ENCODE assay signal across 23 mouse cellular contexts in the genomic region with DNA sequence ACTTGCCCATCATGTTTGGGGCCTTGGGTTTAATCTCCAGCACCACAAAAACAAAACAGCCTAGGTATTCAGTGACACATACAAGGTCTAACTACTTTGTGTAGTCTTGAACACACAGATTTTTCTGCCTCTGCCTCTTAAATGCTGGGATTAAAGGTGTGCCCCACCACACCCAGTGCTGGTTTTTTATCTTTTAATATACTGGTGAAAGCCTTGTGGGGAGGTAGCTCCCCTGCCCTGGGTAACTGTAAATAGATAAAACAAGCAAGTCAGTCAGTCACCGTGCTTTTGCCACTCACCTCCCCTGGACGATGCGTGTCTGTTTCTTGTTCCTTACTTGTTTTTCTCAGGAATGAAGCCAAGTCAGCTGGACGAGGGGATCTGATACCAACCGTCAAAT. TPM values are rescaled to one million over a fixed set of nuclear protein-coding genes. Genes with fewer than 3 reads are reported as not detected.
DNase-seq lines count a peak whose midpoint lies in the region; ATAC-seq and TF ChIP-seq lines count a peak whose summit lies in the region.
"Had no signal": no experiment of that assay in that cellular context is flagged by ENCODE, and none has a peak within 500 bp of the region (broad histone marks: within the 10 kb centered on the region; RNA-seq: fewer than 3 reads in every experiment).

No protein-coding gene starts in this region.

- dilution Hi-C loops in CH12.LX (cut with MboI; ENCODE audit: extremely low pct_ligation_motif_present, extremely low pct_unique_long_range_greater_than_20kb, low sequenced_read_pairs) = no loop called here

- H3K4me3 ChIP-seq in heart, embryonic 10.5 days = no peak overlapping the region
- H3K4me3 ChIP-seq in CH12.LX (replicated peaks in 1 of 3; ENCODE audit: low read depth in 2 of 3, low read length in 2 of 3, poor library complexity in 1 of 3) = no peak overlapping the region
- H3K4me3 ChIP-seq in MEL (ENCODE audit: control insufficient read depth in 1 of 2, insufficient read depth in 1 of 2, low read depth in 2 of 2, low read length in 2 of 2) = no peak overlapping the region
- H3K4me3 ChIP-seq: embryonic facial prominence, embryonic 13.5 days; embryonic facial prominence, embryonic 15.5 days had no signal

- TF ChIP-seq POLR2A in CH12.LX (IDR thresholded peaks at IDR 0.05; ENCODE audit: low read depth, low read length) (no peak), MEL (IDR thresholded peaks at IDR 0.05; ENCODE audit: control insufficient read depth in 1 of 2, insufficient read depth in 1 of 2, low read depth in 1 of 2, low read length in 2 of 2, poor library complexity in 1 of 2) (no peak)

- H3K9ac ChIP-seq in CH12.LX (ENCODE audit: insufficient read depth, low read depth) (peak overlapping the region; percentile 47; the same call in 1 of the 2 replicates), MEL (ENCODE audit: control insufficient read depth, low read depth, low read length, poor library complexity, severe bottlenecking) (no peak overlapping the region)
- H3K9ac ChIP-seq: embryonic facial prominence, embryonic 13.5 days; embryonic facial prominence, embryonic 15.5 days had no signal

- TF ChIP-seq RAD21 in CH12.LX (IDR thresholded peaks at IDR 0.05; ENCODE audit: low read depth, low read length) (no peak), MEL (IDR thresholded peaks at IDR 0.05; ENCODE audit: low read depth, low read length) (no peak)

- peak; percentile 18; the same call in 1 of the 2 replicates for ATAC-seq in megakaryocyte progenitor cell, adult 5-6 weeks (replicated peaks; ENCODE audit: poor library complexity)
- no peak for ATAC-seq in erythroblast, adult 5-6 weeks (replicated peaks; ENCODE audit: low FRiP score, poor library complexity, severe bottlenecking)
- ATAC-seq: forebrain, embryonic 14.5 days; forebrain, embryonic 16.5 days had no signal

- TF ChIP-seq EP300 in CH12.LX (IDR thresholded peaks at IDR 0.05; ENCODE audit: low read length) = no peak
- peak in 1 of 2 experiments; percentile 20; a peak in 1 of 4 replicates for TF ChIP-seq EP300 in MEL (IDR thresholded peaks at IDR 0.05; ENCODE audit: low read depth in 1 of 2, low read length in 2 of 2)

- in situ Hi-C loops in CH12.LX (cut with MboI; ENCODE audit: low pct_ligation_motif_present, low pct_unique_long_range_greater_than_20kb, low sequenced_read_pairs) = no loop called here

- WGBS in heart, embryonic 10.5 days = 78% methylated on average over 5 of the region's 5 CpGs

- peak; percentile 42 for DNase-seq in heart, embryonic 10.5 days (ENCODE audit: low spot score)
- DNase-seq in heart, adult 9 months (ENCODE audit: low spot score in 2 of 2) = no peak
- DNase-seq in CH12.LX (ENCODE audit: extremely low read depth) (no peak), MEL (ENCODE audit: low read depth, low spot score) (no peak)
- DNase-seq in retina, embryonic 14.5 days (ENCODE audit: low spot score) = no peak
- DNase-seq in urinary bladder, postnatal 10 days (ENCODE audit: low spot score) = no peak
- DNase-seq: adrenal gland, adult 2 months; adrenal gland, postnatal 10 days; adrenal gland, postnatal 25 days; cerebellum, adult 11 months; cerebellum, adult 18-20 months; cerebellum, adult 8-10 months; cerebellum, adult 9-11 months; cerebellum, postnatal 14 days; cerebellum, postnatal 36 days; embryo, embryonic 11 days had no signal

- H3K4me2 ChIP-seq in CH12.LX (ENCODE audit: insufficient read depth, low read depth, poor library complexity, severe bottlenecking) = peak overlapping the region; percentile 81
- H3K4me2 ChIP-seq: embryonic facial prominence, embryonic 13.5 days; embryonic facial prominence, embryonic 15.5 days had no signal

- no peaks in the 10 kb centered on the region for H3K4me1 ChIP-seq in heart, embryonic 10.5 days
- peaks cover 11 to 61% of the 10 kb centered on the region in 2 experiments for H3K4me1 ChIP-seq in CH12.LX (ENCODE audit: control insufficient read depth in 1 of 2, insufficient read depth in 2 of 2)
- H3K4me1 ChIP-seq in MEL (ENCODE audit: control insufficient read depth in 1 of 2, insufficient read depth in 2 of 2, low read length in 2 of 2) = peaks cover 0 to 4% of the 10 kb centered on the region in 2 experiments; a peak in 3 of 4 replicates
- H3K4me1 ChIP-seq: embryonic facial prominence, embryonic 13.5 days; embryonic facial prominence, embryonic 15.5 days had no signal

- no peaks in the 10 kb centered on the region for H3K9me3 ChIP-seq in heart, embryonic 10.5 days
- no peaks in the 10 kb centered on the region for H3K9me3 ChIP-seq in CH12.LX (replicated peaks; ENCODE audit: low read length)
- H3K9me3 ChIP-seq in MEL (replicated peaks; ENCODE audit: insufficient read depth, low read length) = no peaks in the 10 kb centered on the region
- H3K9me3 ChIP-seq: embryonic facial prominence, embryonic 13.5 days; embryonic facial prominence, embryonic 15.5 days; G1E had no signal

- H3K79me2 ChIP-seq in CH12.LX (replicated peaks; ENCODE audit: control insufficient read depth, extremely low read depth, insufficient read depth, poor library complexity, severe bottlenecking) (peaks cover 20% of the 10 kb centered on the region), MEL (ENCODE audit: control insufficient read depth, insufficient read depth, low read length, poor library complexity) (peaks cover 5% of the 10 kb centered on the region)

- peaks cover 33% of the 10 kb centered on the region for H3K36me3 ChIP-seq in heart, embryonic 10.5 days
- H3K36me3 ChIP-seq in CH12.LX (replicated peaks in 1 of 2; ENCODE audit: control insufficient read depth in 1 of 2, insufficient read depth in 1 of 2, low read length in 1 of 2) (peaks cover 3 to 32% of the 10 kb centered on the region in 2 experiments), MEL (ENCODE audit: control insufficient read depth in 1 of 2, insufficient read depth in 2 of 2, low read length in 2 of 2) (peaks cover 9 to 10% of the 10 kb centered on the region in 2 experiments)

- H3K27me3 ChIP-seq in heart, embryonic 10.5 days (ENCODE audit: insufficient read depth, poor library complexity, severe bottlenecking) = no peaks in the 10 kb centered on the region
- H3K27me3 ChIP-seq in CH12.LX (replicated peaks) (no peaks in the 10 kb centered on the region), MEL (ENCODE audit: control insufficient read depth in 1 of 2, insufficient read depth in 2 of 2, low read length in 2 of 2) (no peaks in the 10 kb centered on the region)
- H3K27me3 ChIP-seq: embryonic facial prominence, embryonic 13.5 days; embryonic facial prominence, embryonic 15.5 days had no signal

- TF ChIP-seq CTCF in CH12.LX (conservative IDR thresholded peaks at IDR 0.05 in 1 of 2, IDR thresholded peaks at IDR 0.05 in 1 of 2; ENCODE audit: low read depth in 2 of 2, low read length in 2 of 2) (no peak), MEL (IDR thresholded peaks at IDR 0.05 in 2 of 3, conservative IDR thresholded peaks at IDR 0.05 in 1 of 3; ENCODE audit: control insufficient read depth in 1 of 3, insufficient read depth in 1 of 3, low read depth in 2 of 3, low read length in 3 of 3, poor library complexity in 1 of 3, severe bottlenecking in 1 of 3) (no peak)

- H3K27ac ChIP-seq in heart, embryonic 10.5 days = no peak overlapping the region
- H3K27ac ChIP-seq in CH12.LX (ENCODE audit: insufficient read depth, low read depth) (no peak overlapping the region; the same call in 1 of the 2 replicates), MEL (ENCODE audit: control insufficient read depth, low read depth, low read length) (no peak overlapping the region)
- H3K27ac ChIP-seq: embryonic facial prominence, embryonic 13.5 days; embryonic facial prominence, embryonic 15.5 days had no signal

TF ChIP-seq in CH12.LX, 34 proteins besides CTCF, POLR2A, EP300 and RAD21 (continues in another document):
- TF ChIP-seq ZKSCAN1 (IDR thresholded peaks at IDR 0.05; ENCODE audit: borderline replicate concordance, low read depth, low read length) = no peak
- no peak for TF ChIP-seq MXI1 (IDR thresholded peaks at IDR 0.05; ENCODE audit: low read depth, low read length)
- no peak for TF ChIP-seq MYC (IDR thresholded peaks at IDR 0.05; ENCODE audit: low read depth, low read length)
- TF ChIP-seq KAT2A (IDR thresholded peaks at IDR 0.05; ENCODE audit: insufficient replicate concordance, low read length) = no peak
- TF ChIP-seq HCFC1 (IDR thresholded peaks at IDR 0.05; ENCODE audit: low read depth, low read length) = no peak

TF ChIP-seq in MEL, 35 proteins besides CTCF, POLR2A, EP300 and RAD21:
- TF ChIP-seq RCOR1 (IDR thresholded peaks at IDR 0.05; ENCODE audit: low read depth, low read length) = peak; percentile 63; the same call in 1 of the 2 replicates
- TF ChIP-seq MAFK (IDR thresholded peaks at IDR 0.05; ENCODE audit: borderline replicate concordance, low read depth, low read length) = no peak

RNA-seq across cellular contexts. Expression of a gene that starts 10.6 kb away (rescaled TPM):
- polyA plus RNA-seq in heart, embryonic 10.5 days (2016; fragmentation: Nextera tagmentation; extraction: Ambion mirVana) = 38.0 and 57.1 TPM in 2 replicates
- total RNA-seq in CH12.LX (2012; rRNA removed) (41.4 and 47.1 TPM in 2 replicates), CH12.LX (2014; rRNA removed) (65.9 and 81.4 TPM in 2 replicates), MEL (2012; rRNA removed) (56.2 and 64.8 TPM in 2 replicates)
- polyA plus RNA-seq in CH12.LX (2012; ENCODE audit: insufficient read length, low read depth) (68.4 and 76.7 TPM in 2 replicates), MEL (2012; ENCODE audit: insufficient read depth in 1 of 2, insufficient read length in 2 of 2, low read depth in 1 of 2, low replicate concordance in 2 of 2, missing spikeins in 1 of 2) (10 to 100 TPM in 1 of 2 experiments, not detected in 1; 68.7 TPM)
- 82.0 and 95.8 TPM in 2 replicates for total RNA-seq in megakaryocyte progenitor cell, adult 5-6 weeks (2015)
- 126 and 140 TPM in 2 replicates for total RNA-seq in megakaryocyte progenitor cell, adult 5-6 weeks (2017)
- 6.0 and 21.3 TPM in 2 replicates for total RNA-seq in erythroblast, adult 5-6 weeks (2015; ENCODE audit: low replicate concordance)
- 21.1 and 23.8 TPM in 2 replicates for total RNA-seq in erythroblast, adult 5-6 weeks (2017; ENCODE audit: low replicate concordance)

RNA-seq across cellular contexts. Expression of a gene that starts 11.2 kb away (rescaled TPM):
- 53.7 and 54.8 TPM in 2 replicates for polyA plus RNA-seq in heart, embryonic 10.5 days (2016; fragmentation: Nextera tagmentation; extraction: Ambion mirVana)
- total RNA-seq in CH12.LX (2012; rRNA removed) (43.6 and 45.5 TPM in 2 replicates), CH12.LX (2014; rRNA removed) (51.5 and 51.9 TPM in 2 replicates), MEL (2012; rRNA removed) (21.8 and 23.7 TPM in 2 replicates)
- polyA plus RNA-seq in CH12.LX (2012; ENCODE audit: insufficient read length, low read depth) (45.7 and 51.3 TPM in 2 replicates), MEL (2012; ENCODE audit: insufficient read depth in 1 of 2, insufficient read length in 2 of 2, low read depth in 1 of 2, low replicate concordance in 2 of 2, missing spikeins in 1 of 2) (10 to 100 TPM in 1 of 2 experiments, not detected in 1; 29.4 TPM)
- total RNA-seq in megakaryocyte progenitor cell, adult 5-6 weeks (2015) = 27.3 and 30.5 TPM in 2 replicates
- total RNA-seq in megakaryocyte progenitor cell, adult 5-6 weeks (2017) = 27.2 and 56.0 TPM in 2 replicates
- 14.6 and 26.1 TPM in 2 replicates for total RNA-seq in erythroblast, adult 5-6 weeks (2015; ENCODE audit: low replicate concordance)
- 13.4 and 42.8 TPM in 2 replicates for total RNA-seq in erythroblast, adult 5-6 weeks (2017; ENCODE audit: low replicate concordance)
